Mouse (Mus musculus): ENCODE results near the gene Cops9.

GRCm38 (mm10) chr1:92653179-92653578 lies 11.4 kb upstream of the Cops9 start:
- TF ChIP-seq CTCF (IDR thresholded peaks at IDR 0.05; ENCODE audit: borderline replicate concordance, insufficient read depth, low read depth, low read length), result no peak
- TF ChIP-seq POLR2A (IDR thresholded peaks at IDR 0.05; ENCODE audit: borderline replicate concordance, insufficient read depth, low read length), result no peak
